In genomic region chr11:25644767-25645622, GRCm38 (mm10) we compare ENCODE assay signal across 8 mouse cellular contexts.
DNase-seq lines count a peak whose midpoint lies in the region; ATAC-seq lines count a peak whose summit lies in the region.

No protein-coding gene starts in this region.

- no peaks in the 10 kb centered on the region for H3K27me3 ChIP-seq in heart, embryonic 15.5 days
- H3K27me3 ChIP-seq in forebrain, embryonic 13.5 days: no peaks in the 10 kb centered on the region
- H3K27me3 ChIP-seq in midbrain, embryonic 16.5 days (ENCODE audit: control insufficient read depth, insufficient read depth, low read depth, low read length): no peaks in the 10 kb centered on the region

- peak overlapping the region; percentile 18 for H3K4me3 ChIP-seq in heart, embryonic 15.5 days
- H3K4me3 ChIP-seq in forebrain, embryonic 13.5 days: peak overlapping the region; percentile 20
- peak overlapping the region; percentile 24 for H3K4me3 ChIP-seq in midbrain, embryonic 16.5 days (ENCODE audit: low read depth, low read length)

- ATAC-seq in heart, embryonic 15.5 days (replicated peaks; ENCODE audit: insufficient number of reproducible peaks, insufficient read depth, low FRiP score, low read depth): no peak
- ATAC-seq in forebrain, embryonic 13.5 days: peak; percentile 65
- peak; percentile 68 for ATAC-seq in midbrain, embryonic 16.5 days

- 51% methylated on average over 22 of the region's 22 CpGs for WGBS in heart, embryonic 15.5 days
- 29% methylated on average over 22 of the region's 22 CpGs for WGBS in forebrain, embryonic 13.5 days
- WGBS in midbrain, embryonic 16.5 days: 32% methylated on average over 22 of the region's 22 CpGs

- no peaks in the 10 kb centered on the region for H3K36me3 ChIP-seq in heart, embryonic 15.5 days
- no peaks in the 10 kb centered on the region for H3K36me3 ChIP-seq in forebrain, embryonic 13.5 days (ENCODE audit: poor library complexity, severe bottlenecking)
- no peaks in the 10 kb centered on the region for H3K36me3 ChIP-seq in midbrain, embryonic 16.5 days (ENCODE audit: control insufficient read depth, insufficient read depth, low read length)

- H3K27ac ChIP-seq in heart, embryonic 15.5 days: no peak overlapping the region
- peak overlapping the region; percentile 40; the same call in 1 of the 2 replicates for H3K27ac ChIP-seq in forebrain, embryonic 13.5 days
- peak overlapping the region; percentile 58; the same call in 1 of the 2 replicates for H3K27ac ChIP-seq in midbrain, embryonic 16.5 days (ENCODE audit: low read length)

- H3K9ac ChIP-seq in heart, embryonic 15.5 days: no peak overlapping the region
- peak overlapping the region; percentile 37; the same call in 1 of the 2 replicates for H3K9ac ChIP-seq in forebrain, embryonic 13.5 days
- no peak overlapping the region for H3K9ac ChIP-seq in midbrain, embryonic 16.5 days (ENCODE audit: low read depth, low read length)

- no peaks in the 10 kb centered on the region for H3K4me1 ChIP-seq in heart, embryonic 15.5 days (replicated peaks)
- peaks cover 29% of the 10 kb centered on the region for H3K4me1 ChIP-seq in forebrain, embryonic 13.5 days
- H3K4me1 ChIP-seq in midbrain, embryonic 16.5 days (ENCODE audit: control insufficient read depth, insufficient read depth, low read length): peaks cover 12% of the 10 kb centered on the region

- no peak for DNase-seq in heart, postnatal 14 days
- peak; percentile 41 to 71 for DNase-seq in kidney, postnatal 36 days
- DNase-seq in adrenal gland, adult (ENCODE audit: inconsistent age in 2 of 2, low spot score in 1 of 2): no peak
- DNase-seq in thymus, postnatal 10 days (ENCODE audit: low spot score in 2 of 2): no peak
- no peak for DNase-seq in thymus, adult 18-20 months

- intact Hi-C loops in heart, postnatal 14 days (cut with DNase I): no loop called here

- no peaks in the 10 kb centered on the region for H3K9me3 ChIP-seq in heart, embryonic 15.5 days (replicated peaks)
- H3K9me3 ChIP-seq in forebrain, embryonic 13.5 days (replicated peaks): no peaks in the 10 kb centered on the region
- H3K9me3 ChIP-seq in midbrain, embryonic 16.5 days (replicated peaks; ENCODE audit: control insufficient read depth, low read length, poor library complexity, severe bottlenecking): no peaks in the 10 kb centered on the region

- H3K4me2 ChIP-seq in heart, embryonic 15.5 days: peak overlapping the region; percentile 36
- H3K4me2 ChIP-seq in forebrain, embryonic 13.5 days: peak overlapping the region; percentile 54
- H3K4me2 ChIP-seq in midbrain, embryonic 16.5 days (ENCODE audit: low read length): peak overlapping the region; percentile 53

Comparison
In these comparisons a context has a peak if more than half of its experiments do, and no peak if none do; other contexts are left out.
1. DNase-seq: peak in kidney, postnatal 36 days (2 of 2); none in heart, postnatal 14 days (0 of 2), adrenal gland, adult (0 of 2), thymus, postnatal 10 days (0 of 2) and thymus, adult 18-20 months (0 of 2).
2. Peak in every context shown above with its lines, with median percentiles within 50 percentile points of each other: H3K4me2 ChIP-seq and H3K4me3 ChIP-seq.